Mouse (Mus musculus): ENCODE measurements around the gene Sumf1.

GRCm38 (mm10) chr6:108164935-108165334, 20.4 kb downstream of the Sumf1 start:
- TF ChIP-seq CTCF (IDR thresholded peaks at IDR 0.05; ENCODE audit: extremely low read depth, insufficient read depth, insufficient read length, insufficient replicate concordance) = no peak
- no peak for TF ChIP-seq POLR2A (IDR thresholded peaks at IDR 0.05; ENCODE audit: low read depth, low read length)

Measured in spleen, adult 2 months (tissue).